Mouse (Mus musculus) heart, embryonic 14.5 days (tissue): ENCODE measurements around the gene Xylb. TPM values are rescaled to one million over a fixed set of nuclear protein-coding genes. Genes with fewer than 3 reads are reported as not detected.
"Not testable (repeated sequence)": the region's sequence is repeated elsewhere in the genome, so short reads cannot be mapped to it uniquely, and the experiment has no call there.

Source experiments
- ATAC-seq: fragments of 200-750 bp; cut with Nextera tagmentation; 2 replicates; pipeline ENCODE4 v1.8.0; 2017; ENCODE audit warnings: low read depth, moderate TSS enrichment; ENCODE audit not compliant: insufficient number of reproducible peaks, insufficient read depth, low FRiP score
- H3K27ac ChIP-seq, 2 experiments: fragments of 200-500 bp in 1 of 2; fragments of 300-500 bp in 1 of 2; sonication (generic) in 1 of 2; replicated peaks in 1 of 2; 2 replicates each; pipeline ENCODE4 v1.5.1; 2012 to 2014; ENCODE audit warnings: low read depth in 2 of 2, low read length in 2 of 2, control low read depth in 1 of 2, mild to moderate bottlenecking in 1 of 2, mixed read lengths in 1 of 2; ENCODE audit not compliant: control insufficient read depth in 1 of 2, insufficient read depth in 1 of 2
- H3K27me3 ChIP-seq: fragments of 300-500 bp; sonication (generic); 2 replicates; pipeline ENCODE4 v1.6.1; 2014; ENCODE audit warnings: mild to moderate bottlenecking, low read length, control low read depth; ENCODE audit not compliant: control insufficient read depth, insufficient read depth
- H3K36me3 ChIP-seq: fragments of 300-500 bp; sonication (generic); 2 replicates; pipeline ENCODE4 v1.6.1; 2014; ENCODE audit warnings: mild to moderate bottlenecking, control low read depth, low read length, mixed read lengths; ENCODE audit not compliant: control insufficient read depth, insufficient read depth
- H3K4me1 ChIP-seq, 2 experiments: fragments of 200-500 bp in 1 of 2; fragments of 300-500 bp in 1 of 2; sonication (generic) in 1 of 2; 2 replicates each; pipeline ENCODE4 v1.6.1; 2012 to 2014; ENCODE audit warnings: low read length in 2 of 2, control low read depth in 1 of 2, mixed read lengths in 1 of 2; ENCODE audit not compliant: control insufficient read depth in 2 of 2, insufficient read depth in 2 of 2
- H3K4me2 ChIP-seq: fragments of 300-500 bp; sonication (generic); 2 replicates; pipeline ENCODE4 v1.6.1; 2014; ENCODE audit warnings: mild to moderate bottlenecking, low read length
- H3K4me3 ChIP-seq, 2 experiments: fragments of 200-500 bp in 1 of 2; fragments of 300-500 bp in 1 of 2; sonication (generic) in 1 of 2; 2 replicates each; pipeline ENCODE4 v1.5.1; 2012 to 2014; ENCODE audit warnings: low read length in 2 of 2, mild to moderate bottlenecking in 2 of 2, control low read depth in 1 of 2, low read depth in 1 of 2, moderate library complexity in 1 of 2; ENCODE audit not compliant: control insufficient read depth in 1 of 2, insufficient read depth in 1 of 2
- H3K9ac ChIP-seq: fragments of 300-500 bp; sonication (generic); 2 replicates; pipeline ENCODE4 v1.6.1; 2014; ENCODE audit warnings: mild to moderate bottlenecking, low read length
- H3K9me3 ChIP-seq: fragments of 300-500 bp; sonication (generic); 2 replicates; pipeline ENCODE4 v1.6.1; 2016; ENCODE audit warnings: low read length, control low read depth; ENCODE audit not compliant: control insufficient read depth
- WGBS: fragments of 180-500 bp; shearing (Covaris S2); extraction: QIAGEN DNeasy Blood & Tissue Kit; methylation state at CpG from one replicate; pipeline ENCODE4 v1.1.7; 2014; 5-methylcytosine and 5-hydroxymethylcytosine counted together
- polyA plus RNA-seq: library from polyadenylated mRNA; unstranded; fragments of >200 nt; fragmentation: Nextera tagmentation; extraction: Ambion mirVana; gene quantifications from 2 replicates; pipeline ENCODE4 v1.2.1, GENCODE M21; 2014

Xylb gene
- polyA plus RNA-seq, 1 experiment from 2014 or later, result 1.2 TPM

- H3K27me3 ChIP-seq, result no peaks in the 10 kb centered on the region
- no peak overlapping the region for H3K4me2 ChIP-seq
- H3K9me3 ChIP-seq, result no peaks in the 10 kb centered on the region
- H3K4me1 ChIP-seq, result peaks cover 13 to 17% of the 10 kb centered on the region in 2 experiments; a peak in 3 of 4 replicates
- WGBS, result 95% methylated on average over 5 of the region's 5 CpGs
- ATAC-seq, result no peak
- H3K4me3 ChIP-seq, result no peak overlapping the region
- no peak overlapping the region for H3K27ac ChIP-seq
- H3K36me3 ChIP-seq, result no peaks in the 10 kb centered on the region
- H3K9ac ChIP-seq, result no peak overlapping the region
Measured at GRCm38 (mm10) chr9:119361416-119361815, 4.2 kb downstream of the Xylb start.

DNA sequence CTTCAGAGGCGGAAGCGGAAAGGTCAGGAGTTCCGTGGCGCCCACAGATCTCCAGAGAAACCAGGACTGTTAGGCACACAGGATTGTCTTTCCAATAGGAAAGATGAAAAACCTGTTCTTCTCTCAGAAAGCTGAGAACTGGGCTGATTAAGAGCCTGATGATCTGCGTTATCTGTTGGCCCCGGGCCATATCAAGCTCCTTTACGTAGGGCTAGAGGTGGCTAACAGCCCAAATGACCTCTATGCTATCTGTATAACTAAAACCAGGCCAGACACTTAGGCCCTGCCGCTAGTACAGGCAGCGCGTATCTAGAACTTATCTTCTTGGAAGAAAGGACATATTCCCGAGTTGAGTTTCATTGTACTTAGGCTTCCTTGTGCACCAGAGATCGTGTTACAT lies 6.0 kb downstream of the Xylb start:
- H3K4me2 ChIP-seq, result no peak overlapping the region
- no peaks in the 10 kb centered on the region for H3K9me3 ChIP-seq
- no peak overlapping the region for H3K9ac ChIP-seq
- no peaks in the 10 kb centered on the region; the same call in 1 of the 2 replicates for H3K36me3 ChIP-seq
- H3K27ac ChIP-seq, result no peak overlapping the region
- no peaks in the 10 kb centered on the region for H3K27me3 ChIP-seq
- WGBS, result 45% methylated on average over 12 of the region's 12 CpGs
- ATAC-seq, result no peak
- H3K4me1 ChIP-seq, result peaks cover 12 to 13% of the 10 kb centered on the region in 2 experiments; a peak in 3 of 4 replicates
- H3K4me3 ChIP-seq, result no peak overlapping the region

- Histone ChIP-seq H3K4me2 (no peak within 1 kb of the TSS), H3K9ac (no peak within 1 kb of the TSS), H3K36me3 (no peaks in the 10 kb centered on the region; the same call in 1 of the 2 replicates), H3K27ac (no peak within 1 kb of the TSS), H3K4me1 (peaks cover 12 to 13% of the 10 kb centered on the region in 2 experiments; a peak in 3 of 4 replicates), H3K4me3 (no peak within 1 kb of the TSS), H3K27me3 (no peaks in the 10 kb centered on the region), H3K9me3 (no peaks in the 10 kb centered on the region)
- WGBS, result 49% methylated on average over 7 of the region's 7 CpGs
- no peak for ATAC-seq
Measured at GRCm38 (mm10) chr9:119365284-119365683, 8.1 kb downstream of the Xylb start, which contains the start of gene Slc22a14. Gene Slc22a14, minus strand, starts transcription at chr9:119365553.

DNA sequence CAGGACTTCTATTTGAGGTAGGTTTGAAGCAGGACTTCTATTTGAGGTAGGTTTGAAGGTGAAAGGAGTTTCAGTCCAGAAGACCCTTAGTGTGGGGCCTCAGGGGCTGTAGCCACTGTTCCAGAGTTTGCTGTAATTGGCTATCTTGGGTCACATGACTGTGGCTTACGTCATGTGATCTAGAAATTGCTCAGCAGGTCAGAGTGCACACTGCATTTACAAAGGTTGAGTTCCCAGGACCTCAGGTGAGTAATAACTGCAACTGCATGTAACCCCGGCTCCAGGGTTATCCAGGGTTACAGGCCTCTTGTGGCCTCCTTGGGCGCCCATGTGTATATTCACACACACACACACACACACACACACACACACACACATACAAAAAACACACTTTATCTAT lies 11.2 kb downstream of the Xylb start:
- Histone ChIP-seq H3K36me3 (no peaks in the 10 kb centered on the region; the same call in 1 of the 2 replicates), H3K4me3 (no peak overlapping the region), H3K27ac (no peak overlapping the region), H3K4me1 (peaks cover 3 to 4% of the 10 kb centered on the region in 2 experiments; a peak in 3 of 4 replicates), H3K9ac (no peak overlapping the region), H3K27me3 (no peaks in the 10 kb centered on the region), H3K9me3 (no peaks in the 10 kb centered on the region), H3K4me2 (no peak overlapping the region)
- ATAC-seq, result no peak
- WGBS, result 95% methylated on average over 3 of the region's 3 CpGs

- H3K27me3 ChIP-seq, H3K4me1 ChIP-seq, H3K36me3 ChIP-seq, H3K27ac ChIP-seq, H3K9ac ChIP-seq, H3K4me2 ChIP-seq, H3K4me3 ChIP-seq, H3K9me3 ChIP-seq, ATAC-seq: not testable (repeated sequence)
- WGBS, result 82% methylated on average over 4 of the region's 4 CpGs
Measured at GRCm38 (mm10) chr9:119370770-119371169, 13.6 kb downstream of the Xylb start.

- no peak overlapping the region for H3K27ac ChIP-seq
- no peaks in the 10 kb centered on the region for H3K9me3 ChIP-seq
- no peak overlapping the region for H3K4me3 ChIP-seq
- H3K27me3 ChIP-seq, result no peaks in the 10 kb centered on the region
- H3K36me3 ChIP-seq, result no peaks in the 10 kb centered on the region; the same call in 1 of the 2 replicates
- no peak for ATAC-seq
- 85% methylated on average over 4 of the region's 4 CpGs for WGBS
- H3K4me1 ChIP-seq, result no peaks in the 10 kb centered on the region
- no peak overlapping the region for H3K4me2 ChIP-seq
- no peak overlapping the region for H3K9ac ChIP-seq
Measured at GRCm38 (mm10) chr9:119371251-119371650, 14.1 kb downstream of the Xylb start.

- no peak overlapping the region for H3K9ac ChIP-seq
- H3K27ac ChIP-seq, result no peak overlapping the region
- H3K4me1 ChIP-seq, result no peaks in the 10 kb centered on the region
- no peaks in the 10 kb centered on the region for H3K36me3 ChIP-seq
- ATAC-seq, result no peak
- no peak overlapping the region for H3K4me2 ChIP-seq
- WGBS, result 73% methylated on average over 3 of the region's 3 CpGs
- H3K9me3 ChIP-seq, result no peaks in the 10 kb centered on the region
- H3K4me3 ChIP-seq, result no peak overlapping the region
- H3K27me3 ChIP-seq, result no peaks in the 10 kb centered on the region
Measured at GRCm38 (mm10) chr9:119375008-119375407, 17.8 kb downstream of the Xylb start.

DNA sequence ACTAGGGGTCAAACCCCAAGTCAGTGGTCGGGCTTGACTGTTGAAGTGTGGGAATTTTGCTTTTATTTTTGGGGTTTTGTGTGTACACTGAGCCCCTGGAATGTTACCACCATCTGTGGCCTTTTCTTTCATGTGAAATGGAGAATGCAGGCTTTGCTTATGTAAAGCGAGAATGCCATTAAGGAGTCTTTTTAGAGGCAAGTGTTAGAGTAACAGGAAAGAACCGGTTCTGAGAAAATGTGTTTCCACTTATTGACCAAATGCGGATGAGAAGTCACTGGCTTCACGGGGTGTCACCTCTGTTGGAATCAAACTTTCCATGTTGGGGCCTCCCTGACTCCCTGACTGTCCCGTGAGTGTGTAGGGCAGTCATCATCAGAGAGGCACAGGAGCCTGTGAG lies 18.4 kb downstream of the Xylb start:
- no peak overlapping the region for H3K27ac ChIP-seq
- no peaks in the 10 kb centered on the region for H3K4me1 ChIP-seq
- H3K4me2 ChIP-seq, result no peak overlapping the region
- H3K36me3 ChIP-seq, result no peaks in the 10 kb centered on the region
- no peak overlapping the region for H3K4me3 ChIP-seq
- no peak for ATAC-seq
- H3K9ac ChIP-seq, result no peak overlapping the region
- H3K27me3 ChIP-seq, result no peaks in the 10 kb centered on the region
- 77% methylated on average over 6 of the region's 6 CpGs for WGBS
- H3K9me3 ChIP-seq, result no peaks in the 10 kb centered on the region
